Mouse (Mus musculus): ENCODE measurements around the gene Csnk2a1. TPM values are rescaled to one million over a fixed set of nuclear protein-coding genes. Genes with fewer than 3 reads are reported as not detected.
"Not testable (repeated sequence)": the region's sequence is repeated elsewhere in the genome, so short reads cannot be mapped to it uniquely, and the experiment has no call there.

The Csnk2a1 gene
- polyA plus RNA-seq, 1 experiment from 2014 or later, result 116 TPM

DNA sequence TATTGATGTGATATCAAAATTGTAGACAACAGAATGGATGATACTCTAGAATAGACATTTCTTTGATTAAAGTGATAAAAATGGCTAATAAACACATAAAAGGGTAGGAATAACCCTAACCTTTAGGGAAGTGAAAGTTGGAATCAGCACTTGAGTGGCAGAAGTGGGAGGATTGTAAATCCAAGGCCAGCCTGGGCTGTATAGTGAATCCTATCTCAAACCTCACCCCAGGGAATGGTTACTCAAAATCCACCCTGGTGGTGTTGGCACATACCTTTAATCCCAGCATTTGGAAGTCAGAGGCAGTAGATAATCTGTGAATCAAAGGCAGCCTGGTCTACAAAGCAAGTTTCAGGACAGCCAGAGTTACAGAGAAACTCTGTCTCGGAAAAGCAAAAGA, 20.6 kb downstream of the Csnk2a1 start:
- whole genome bisulfite sequencing, result 90% methylated on average over 1 of the region's 1 CpGs
- H3K4me3 ChIP-seq, result no peak overlapping the region
- no peak overlapping the region for H3K9ac ChIP-seq (replicated peaks)
- H3K27ac ChIP-seq (replicated peaks), result no peak overlapping the region
- no peak overlapping the region for H3K4me2 ChIP-seq (replicated peaks)
- no peaks in the 10 kb centered on the region for H3K9me3 ChIP-seq
- no peaks in the 10 kb centered on the region for H3K4me1 ChIP-seq
- ATAC-seq (replicated peaks), result no peak
- no peaks in the 10 kb centered on the region for H3K27me3 ChIP-seq
- peaks cover 21% of the 10 kb centered on the region for H3K36me3 ChIP-seq

DNA sequence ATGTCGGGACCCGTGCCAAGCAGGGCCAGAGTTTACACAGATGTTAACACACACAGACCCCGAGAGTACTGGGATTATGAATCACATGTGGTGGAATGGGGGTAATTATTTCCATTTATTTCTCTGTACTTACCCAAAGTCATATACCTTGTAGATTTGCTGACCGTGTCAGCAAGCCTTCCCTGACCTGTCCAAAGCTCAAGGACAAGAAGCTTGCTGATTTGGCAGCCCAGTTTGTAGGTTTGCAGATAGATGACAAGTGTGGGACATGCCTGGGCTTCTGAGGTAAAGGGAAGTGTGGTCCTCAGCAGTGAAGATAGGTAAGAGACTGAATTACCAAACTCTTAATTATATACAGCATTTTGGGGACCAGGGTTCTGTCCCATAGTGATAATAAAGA, 23.9 kb downstream of the Csnk2a1 start:
- Histone ChIP-seq H3K9me3 (no peaks in the 10 kb centered on the region), H3K9ac (replicated peaks) (no peak overlapping the region), H3K4me2 (replicated peaks) (no peak overlapping the region), H3K36me3 (peaks cover 47% of the 10 kb centered on the region), H3K27me3 (no peaks in the 10 kb centered on the region), H3K4me3 (no peak overlapping the region), H3K4me1 (no peaks in the 10 kb centered on the region), H3K27ac (replicated peaks) (no peak overlapping the region)
- ATAC-seq (replicated peaks), result no peak
- 74% methylated on average over 4 of the region's 4 CpGs for WGBS

DNA sequence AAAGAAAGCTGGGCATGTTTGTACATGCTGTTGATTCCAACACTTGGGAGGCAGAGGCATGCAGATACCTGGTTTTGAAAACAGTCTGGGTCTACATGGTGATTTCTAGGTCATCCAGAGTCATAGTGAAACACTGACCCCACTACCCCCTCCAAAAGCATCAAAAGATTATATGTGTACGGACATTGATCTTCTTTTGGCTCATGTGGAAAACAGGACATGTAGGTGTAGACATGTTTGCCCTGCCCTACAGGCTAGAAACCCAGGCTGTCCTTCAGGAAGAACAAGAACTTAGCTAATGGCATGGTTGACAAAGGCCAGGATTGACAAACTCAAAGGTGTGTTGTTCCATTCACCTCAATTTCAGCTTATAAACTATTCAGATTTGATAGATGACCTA, 33.1 kb downstream of the Csnk2a1 start:
- Histone ChIP-seq H3K36me3 (peaks cover 69% of the 10 kb centered on the region), H3K4me2 (replicated peaks) (no peak overlapping the region), H3K9me3 (no peaks in the 10 kb centered on the region), H3K27ac (replicated peaks) (no peak overlapping the region), H3K27me3 (no peaks in the 10 kb centered on the region), H3K9ac (replicated peaks) (no peak overlapping the region), H3K4me1 (no peaks in the 10 kb centered on the region), H3K4me3 (no peak overlapping the region)
- no peak for ATAC-seq (replicated peaks)
- 93% methylated on average over 1 of the region's 1 CpGs for WGBS

DNA sequence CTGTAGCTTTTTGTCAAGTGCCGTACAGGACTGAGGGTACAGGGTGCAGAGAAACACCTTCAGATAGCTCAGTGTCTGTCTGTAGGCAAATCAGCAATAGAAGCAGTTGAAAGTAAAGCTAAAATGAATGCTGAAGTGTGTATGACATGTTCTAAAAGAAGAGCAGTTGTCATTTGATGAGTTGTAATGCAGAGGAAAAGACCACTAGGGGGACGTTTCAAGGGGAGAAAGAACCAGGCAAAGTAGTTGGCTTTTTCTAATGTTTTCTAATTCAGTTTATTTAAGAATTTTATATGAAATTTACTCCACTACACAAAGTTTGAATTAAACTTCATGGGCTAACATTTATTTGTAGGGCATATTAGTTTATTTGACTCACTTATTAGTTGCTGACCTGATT, 47.0 kb downstream of the Csnk2a1 start:
- H3K36me3 ChIP-seq, result peaks cover 64% of the 10 kb centered on the region
- H3K27me3 ChIP-seq, result no peaks in the 10 kb centered on the region
- H3K9ac ChIP-seq (replicated peaks), result no peak overlapping the region
- H3K4me2 ChIP-seq (replicated peaks), result no peak overlapping the region
- no peak for ATAC-seq (replicated peaks)
- 78% methylated on average over 2 of the region's 2 CpGs for WGBS
- no peak overlapping the region for H3K27ac ChIP-seq (replicated peaks)
- H3K4me1 ChIP-seq, result no peaks in the 10 kb centered on the region
- no peaks in the 10 kb centered on the region for H3K9me3 ChIP-seq
- no peak overlapping the region for H3K4me3 ChIP-seq

DNA sequence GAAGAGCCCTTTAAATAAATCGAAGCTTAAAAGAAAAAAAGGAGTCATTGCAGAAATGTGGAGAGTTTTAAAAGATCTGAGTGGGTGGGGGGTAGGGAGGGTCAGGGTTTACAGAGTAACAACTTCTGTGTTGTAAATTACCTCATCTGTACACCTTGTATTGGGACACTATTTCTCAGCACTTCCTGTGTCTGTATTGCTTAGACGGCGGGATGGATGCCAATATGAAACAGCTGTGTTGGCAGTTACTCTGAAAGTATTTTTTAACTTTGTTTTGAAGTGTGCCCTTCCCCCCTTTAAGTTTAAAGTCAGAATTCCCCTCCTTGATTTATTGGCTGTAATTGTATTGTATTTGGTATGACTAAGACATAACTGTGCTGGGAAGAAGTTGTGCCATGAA, 54.8 kb downstream of the Csnk2a1 start:
- H3K9ac ChIP-seq (replicated peaks), result no peak overlapping the region
- H3K4me1 ChIP-seq, result no peaks in the 10 kb centered on the region
- no peak overlapping the region for H3K4me2 ChIP-seq (replicated peaks)
- H3K36me3 ChIP-seq, result peaks cover 72% of the 10 kb centered on the region
- H3K4me3 ChIP-seq, result no peak overlapping the region
- no peaks in the 10 kb centered on the region for H3K27me3 ChIP-seq
- H3K27ac ChIP-seq (replicated peaks), result no peak overlapping the region
- WGBS, result 93% methylated on average over 3 of the region's 3 CpGs
- no peak for ATAC-seq (replicated peaks)
- no peaks in the 10 kb centered on the region for H3K9me3 ChIP-seq

DNA sequence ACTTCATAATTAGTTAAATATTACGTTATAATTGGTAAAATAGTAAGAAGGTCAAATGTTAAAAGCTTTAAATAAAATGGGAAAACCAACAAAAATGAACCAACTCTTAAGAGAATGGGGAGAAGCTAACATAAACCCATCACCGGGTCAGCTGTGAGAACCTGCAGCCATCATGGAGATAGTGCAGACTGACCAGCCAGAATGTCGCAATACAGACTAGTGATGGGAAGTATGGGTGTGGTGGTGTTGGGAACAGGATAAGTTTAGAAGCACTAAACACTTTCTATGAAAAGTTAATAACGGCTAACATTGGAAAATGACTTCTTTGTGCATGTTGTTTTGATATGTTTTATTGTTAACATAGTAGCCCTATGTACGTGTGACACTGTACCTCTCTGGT, 60.9 kb downstream of the Csnk2a1 start:
- peaks cover 37% of the 10 kb centered on the region for H3K36me3 ChIP-seq
- no peaks in the 10 kb centered on the region for H3K9me3 ChIP-seq
- H3K4me2 ChIP-seq (replicated peaks), result no peak overlapping the region
- no peaks in the 10 kb centered on the region for H3K27me3 ChIP-seq
- ATAC-seq (replicated peaks), result no peak
- 94% methylated on average over 5 of the region's 5 CpGs for WGBS
- H3K9ac ChIP-seq (replicated peaks), result no peak overlapping the region
- no peak overlapping the region for H3K4me3 ChIP-seq
- no peaks in the 10 kb centered on the region for H3K4me1 ChIP-seq
- no peak overlapping the region for H3K27ac ChIP-seq (replicated peaks)

DNA sequence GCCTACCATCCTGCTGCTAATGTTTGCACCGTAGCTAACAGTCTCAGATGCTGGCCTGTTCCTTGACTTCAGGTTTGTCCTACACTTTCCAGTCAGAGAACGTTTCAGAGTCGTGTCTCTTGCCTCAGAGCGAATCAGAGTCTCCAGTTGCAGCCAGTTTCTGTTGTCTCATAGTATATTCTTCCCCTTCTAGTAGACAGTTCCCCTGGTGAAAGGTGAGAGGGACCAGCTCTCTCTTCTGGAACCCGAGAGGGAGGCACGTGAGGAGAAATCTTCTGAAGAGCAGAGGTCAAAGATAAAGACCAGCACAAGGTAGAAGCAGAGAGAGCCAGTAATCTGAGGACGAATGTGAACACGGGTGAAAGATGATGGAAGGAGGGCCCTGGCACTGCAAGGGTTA, 61.4 kb downstream of the Csnk2a1 start:
- Histone ChIP-seq H3K27ac (replicated peaks) (no peak overlapping the region), H3K36me3 (peaks cover 33% of the 10 kb centered on the region), H3K4me1 (0 out of 2 replicates have a peak, but pooled peaks cover under 1% of the 10 kb centered on the region), H3K9me3 (no peaks in the 10 kb centered on the region), H3K4me2 (replicated peaks) (no peak overlapping the region), H3K9ac (replicated peaks) (no peak overlapping the region), H3K4me3 (no peak overlapping the region), H3K27me3 (no peaks in the 10 kb centered on the region)
- no peak for ATAC-seq (replicated peaks)
- WGBS, result 84% methylated on average over 8 of the region's 8 CpGs

DNA sequence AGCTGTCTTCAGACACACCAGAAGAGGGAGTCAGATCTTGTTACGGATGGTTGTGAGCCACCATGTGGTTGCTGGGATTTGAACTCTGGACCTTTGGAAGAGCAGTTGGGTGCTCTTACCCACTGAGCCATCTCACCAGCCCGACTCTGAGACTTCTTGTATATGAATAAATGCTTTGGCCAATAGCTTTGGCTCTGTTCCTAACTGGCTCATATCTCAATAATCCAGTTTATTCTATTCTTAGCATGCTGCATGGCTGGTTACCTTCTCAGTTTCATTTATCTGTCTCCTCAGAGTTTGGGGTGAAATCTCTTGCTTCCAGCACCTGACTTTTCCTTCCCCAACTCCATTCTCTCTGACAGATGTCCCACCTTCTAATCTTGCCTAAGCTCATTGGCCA, 63.0 kb downstream of the Csnk2a1 start:
- not testable (repeated sequence) for ATAC-seq (replicated peaks); H3K27me3 ChIP-seq; H3K9me3 ChIP-seq; H3K4me2 ChIP-seq (replicated peaks); H3K27ac ChIP-seq (replicated peaks); H3K9ac ChIP-seq (replicated peaks); H3K4me1 ChIP-seq; H3K4me3 ChIP-seq
- H3K36me3 ChIP-seq, result peaks cover 17% of the 10 kb centered on the region
- WGBS, result 91% methylated on average over 2 of the region's 2 CpGs

DNA sequence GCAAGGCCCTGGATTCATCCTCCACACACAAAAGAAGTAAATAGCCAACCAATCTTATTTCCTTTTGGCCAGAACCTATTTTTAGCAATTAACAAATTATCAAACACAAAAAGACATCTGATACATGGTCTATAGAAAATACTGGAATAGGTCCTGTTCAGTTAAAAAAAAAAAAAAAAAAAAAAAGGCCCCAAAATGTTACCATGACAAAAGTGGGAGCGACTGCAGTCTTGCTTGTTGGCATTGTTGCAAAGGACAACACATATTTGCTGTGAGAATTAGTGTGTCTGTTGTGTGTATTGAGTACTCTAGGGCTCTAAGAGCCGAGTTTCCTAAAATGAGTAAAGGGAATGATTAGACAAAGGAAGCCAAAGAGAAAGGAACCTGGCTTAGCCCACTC, 65.8 kb downstream of the Csnk2a1 start:
- 37% methylated on average over 2 of the region's 2 CpGs for WGBS
- Histone ChIP-seq H3K9me3 (no peaks in the 10 kb centered on the region), H3K27me3 (no peaks in the 10 kb centered on the region), H3K4me3 (no peak overlapping the region), H3K4me2 (replicated peaks) (no peak overlapping the region), H3K9ac (replicated peaks) (no peak overlapping the region), H3K36me3 (no peaks in the 10 kb centered on the region), H3K4me1 (peaks cover 22% of the 10 kb centered on the region), H3K27ac (replicated peaks) (no peak overlapping the region)
- ATAC-seq (replicated peaks), result no peak

DNA sequence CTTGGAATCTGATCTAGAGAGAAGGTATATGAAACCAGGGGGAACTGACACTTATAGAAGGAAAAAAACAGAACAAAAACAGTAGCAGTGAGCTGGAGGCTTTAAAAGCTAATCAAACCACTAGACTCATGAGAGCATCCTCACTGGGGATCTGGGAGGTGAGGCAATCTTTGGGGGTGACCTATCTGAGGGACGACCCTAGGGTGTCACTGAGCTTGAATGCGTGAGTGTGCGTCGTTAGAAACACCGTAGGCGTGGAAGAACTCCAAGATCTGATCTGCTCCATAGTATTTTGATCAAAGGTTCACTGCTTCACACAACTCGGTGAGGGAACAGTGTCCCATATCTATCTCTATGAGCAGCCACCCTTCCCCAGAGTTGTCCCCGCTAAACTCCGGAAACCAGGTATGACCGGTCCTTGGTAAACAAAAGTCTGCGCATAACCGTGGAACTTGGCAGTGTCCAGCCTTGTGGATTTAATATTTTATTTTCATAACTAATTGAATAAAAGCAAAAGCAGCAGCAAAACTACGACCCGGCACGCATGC, 66.6 kb downstream of the Csnk2a1 start:
- ATAC-seq (replicated peaks), result peak; percentile 71

DNA sequence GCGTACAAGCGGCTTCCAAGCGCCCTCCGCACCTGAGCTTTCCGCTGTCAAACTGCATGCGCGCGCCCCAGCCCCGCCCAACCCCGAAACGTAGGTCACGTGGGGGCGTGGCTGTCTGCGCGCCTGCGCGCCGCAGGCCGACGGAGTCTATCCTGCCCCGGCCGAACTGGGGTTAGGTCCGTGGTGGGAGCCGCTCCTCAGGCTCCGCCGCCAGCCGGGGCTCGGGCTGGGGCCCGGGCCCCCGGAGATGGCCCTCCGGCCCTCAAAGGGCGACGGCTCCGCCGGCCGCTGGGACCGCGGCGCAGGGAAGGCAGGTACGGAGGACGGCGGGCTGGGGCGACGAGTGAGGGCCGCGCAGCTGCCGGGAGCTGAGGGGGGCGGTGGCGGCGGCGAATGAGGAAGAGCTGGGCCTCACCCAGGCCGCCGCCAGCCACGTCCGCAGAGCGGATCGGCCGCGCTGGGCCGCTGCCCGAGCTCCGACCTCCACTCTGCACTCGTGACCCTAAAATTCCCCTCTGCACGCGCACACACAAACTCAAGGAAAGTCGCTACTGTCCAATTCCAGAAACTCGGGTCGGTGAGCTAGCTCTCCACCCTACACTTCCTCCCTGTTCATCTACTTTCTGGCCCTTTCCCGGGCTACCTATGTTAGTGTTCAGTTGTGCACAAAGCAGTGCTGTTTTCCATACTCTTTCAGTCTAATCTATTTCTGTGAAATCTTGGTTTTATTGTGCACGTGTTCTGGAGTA, 67.3 kb downstream of the Csnk2a1 start, which contains the start of gene Tbc1d20:
Gene Tbc1d20 (plus strand): TSS at position 102 of the 749 bp plus-strand sequence.
- peak within 1 kb of the TSS; percentile 77 for H3K4me3 ChIP-seq
- H3K9ac ChIP-seq (replicated peaks), result peak within 1 kb of the TSS; percentile 93
- peak within 1 kb of the TSS; percentile 81 for H3K27ac ChIP-seq (replicated peaks)
- H3K4me2 ChIP-seq (replicated peaks), result peak within 1 kb of the TSS; percentile 57
- peak; percentile 97 for ATAC-seq (replicated peaks)
- no peaks in the 10 kb centered on the region for H3K27me3 ChIP-seq
- H3K4me1 ChIP-seq, result peaks cover 22% of the 10 kb centered on the region
- WGBS, result under 1% methylated on average over 70 of the region's 70 CpGs
- no peaks in the 10 kb centered on the region for H3K9me3 ChIP-seq
- H3K36me3 ChIP-seq, result no peaks in the 10 kb centered on the region

More for the DNA sequence above, 66.6 kb downstream of the Csnk2a1 start:
- no peaks in the 10 kb centered on the region for H3K27me3 ChIP-seq
- no peak overlapping the region for H3K27ac ChIP-seq (replicated peaks)
- H3K9ac ChIP-seq (replicated peaks), result peak overlapping the region; percentile 93
- no peaks in the 10 kb centered on the region for H3K9me3 ChIP-seq
- no peaks in the 10 kb centered on the region for H3K36me3 ChIP-seq
- H3K4me1 ChIP-seq, result peaks cover 22% of the 10 kb centered on the region
- H3K4me2 ChIP-seq (replicated peaks), result peak overlapping the region; percentile 57
- peak overlapping the region; percentile 77 for H3K4me3 ChIP-seq
- WGBS, result under 1% methylated on average over 15 of the region's 15 CpGs

DNA sequence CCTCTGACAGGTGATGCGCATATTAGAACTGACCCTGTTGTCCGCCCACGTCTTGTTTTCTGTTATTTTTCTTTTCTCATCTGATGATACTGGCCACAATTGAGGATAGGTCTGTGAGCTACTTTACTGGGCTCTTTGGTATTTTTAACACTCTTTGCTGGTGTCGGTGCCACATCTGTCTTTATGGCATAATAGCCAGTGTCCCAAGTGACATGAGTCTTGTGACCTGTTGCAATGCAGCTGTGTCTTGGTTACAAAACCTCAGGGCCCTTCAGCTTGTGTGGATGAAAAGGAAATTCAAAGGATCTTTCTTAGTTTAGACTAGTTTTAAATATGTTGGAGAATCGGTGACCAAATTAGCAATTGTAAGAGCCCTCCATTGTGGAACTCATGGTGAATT, 67.9 kb downstream of the Csnk2a1 start:
- Histone ChIP-seq H3K9me3 (no peaks in the 10 kb centered on the region), H3K9ac (replicated peaks) (peak overlapping the region; percentile 93), H3K4me1 (peaks cover 22% of the 10 kb centered on the region), H3K27ac (replicated peaks) (no peak overlapping the region), H3K27me3 (no peaks in the 10 kb centered on the region), H3K4me2 (replicated peaks) (peak overlapping the region; percentile 57), H3K4me3 (peak overlapping the region; percentile 77), H3K36me3 (no peaks in the 10 kb centered on the region)
- ATAC-seq (replicated peaks), result no peak
- 42% methylated on average over 5 of the region's 5 CpGs for WGBS

DNA sequence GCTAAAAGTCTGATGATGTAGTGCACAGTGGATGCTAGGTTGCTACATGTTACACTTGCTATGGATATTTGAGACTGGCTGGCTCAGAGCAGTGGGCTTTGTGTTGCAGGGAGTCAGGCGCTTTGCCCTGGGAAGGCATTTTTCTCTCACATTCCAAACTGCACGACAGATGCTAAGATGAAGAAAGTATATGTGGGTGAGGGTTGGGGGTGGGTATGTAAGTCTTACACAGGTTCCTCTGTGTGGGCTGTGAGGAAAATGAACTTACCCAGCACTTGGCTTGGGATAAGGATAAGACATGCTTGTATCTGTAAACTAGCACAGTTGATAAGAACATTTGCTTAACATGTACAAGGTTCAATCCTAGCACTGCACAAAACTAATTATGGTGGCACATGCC, 76.2 kb downstream of the Csnk2a1 start:
- 91% methylated on average over 2 of the region's 2 CpGs for WGBS
- Histone ChIP-seq H3K4me1 (no peaks in the 10 kb centered on the region), H3K36me3 (peaks cover 39% of the 10 kb centered on the region), H3K9me3 (no peaks in the 10 kb centered on the region), H3K4me2 (replicated peaks) (no peak overlapping the region), H3K27ac (replicated peaks) (no peak overlapping the region), H3K4me3 (no peak overlapping the region), H3K27me3 (no peaks in the 10 kb centered on the region), H3K9ac (replicated peaks) (no peak overlapping the region)
- no peak for ATAC-seq (replicated peaks)
